Mouse (Mus musculus) Muller cell, postnatal 12 days (primary cell): Measurements from ENCODE around the gene Gm7298.
"Not testable (repeated sequence)": the region's sequence is repeated elsewhere in the genome, so short reads cannot be mapped to it uniquely, and the experiment has no call there.

ENCODE experiments used
- DNase-seq: peaks from one replicate; pipeline ENCODE4 v3.0.0-alpha.2; 2015; ENCODE audit errors: inconsistent ontology term

Gene Gm7298

GRCm38 (mm10) chr6:121732632-121733031 is at the start of gene Gm7298:
Gene Gm7298, plus strand, starts transcription at chr6:121732932.
- no peak for DNase-seq

- no peak for DNase-seq
Measured at GRCm38 (mm10) chr6:121828034-121828433, 95.3 kb downstream of the Gm7298 start.

GRCm38 (mm10) chr6:121836361-121836760 is 103.6 kb downstream of the Gm7298 start:
- no peak for DNase-seq

GRCm38 (mm10) chr6:121838271-121838670 is 105.5 kb downstream of the Gm7298 start, which contains the start of gene Mug1:
Gene Mug1, plus strand, starts transcription at chr6:121838541.
- DNase-seq, result not testable (repeated sequence)
